Mouse (Mus musculus): Measurements from ENCODE around the gene Myo1c. TPM values are rescaled to one million over a fixed set of nuclear protein-coding genes. Genes with fewer than 3 reads are reported as not detected.

The Myo1c gene
- polyA plus RNA-seq, 1 experiment: 69.2 TPM

DNA sequence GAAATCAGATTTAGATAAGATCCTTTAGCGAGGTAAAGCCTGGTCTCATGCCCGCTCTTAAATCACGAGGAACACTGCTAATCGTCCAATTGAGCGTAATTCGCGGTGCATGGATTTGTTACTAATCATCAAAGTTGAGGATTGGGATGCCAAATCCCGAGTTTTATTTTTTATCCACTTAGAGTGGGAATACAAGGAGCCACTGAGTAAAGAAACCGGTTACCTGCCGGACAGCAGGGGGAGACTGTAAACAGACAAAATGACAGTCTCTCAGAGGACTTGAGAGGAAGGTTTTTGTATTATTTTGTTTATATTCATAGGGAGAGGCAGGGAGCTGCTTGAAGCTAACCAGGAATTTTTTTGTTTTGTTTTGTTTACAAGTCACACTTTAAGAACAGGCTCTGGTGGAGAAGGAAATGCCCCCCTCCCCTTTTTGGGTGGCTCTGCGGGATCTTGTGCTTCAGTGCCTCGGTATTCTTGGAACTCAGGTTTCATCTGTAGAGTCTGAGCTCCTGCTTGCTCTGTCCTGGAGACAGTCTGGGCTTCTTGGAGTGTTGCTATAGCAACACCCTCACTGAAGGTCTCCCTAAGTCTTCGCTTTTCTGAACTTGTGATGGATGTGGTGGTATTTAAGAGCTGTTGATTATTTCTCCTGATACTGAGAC lies 18.6 kb upstream of the Myo1c start:
- H3K4me1 ChIP-seq (ENCODE audit: control insufficient read depth, insufficient read depth, low read length): peaks cover 4% of the 10 kb centered on the region; the same call in 1 of the 2 replicates
- no peak overlapping the region for H3K27ac ChIP-seq (ENCODE audit: control insufficient read depth, insufficient read depth, low read depth, low read length, poor library complexity)
- WGBS: 8% methylated on average over 13 of the region's 13 CpGs

GRCm38 (mm10) chr11:75632921-75633320 lies 17.4 kb upstream of the Myo1c start:
- Histone ChIP-seq H3K4me1 (ENCODE audit: control insufficient read depth, insufficient read depth, low read length) (peaks cover 4% of the 10 kb centered on the region), H3K4me3 (replicated peaks; ENCODE audit: control insufficient read depth, low read depth, low read length) (no peak overlapping the region), H3K27ac (ENCODE audit: control insufficient read depth, insufficient read depth, low read depth, low read length, poor library complexity) (no peak overlapping the region)
- WGBS: 94% methylated on average over 5 of the region's 5 CpGs
- TF ChIP-seq POLR2A (IDR thresholded peaks at IDR 0.05; ENCODE audit: borderline replicate concordance, control insufficient read depth, low read depth, low read length) (no peak), CTCF (IDR thresholded peaks at IDR 0.05; ENCODE audit: control insufficient read depth, insufficient read depth, low read length) (no peak)

More for the DNA sequence above, 18.6 kb upstream of the Myo1c start:
- TF ChIP-seq CTCF (IDR thresholded peaks at IDR 0.05; ENCODE audit: control insufficient read depth, insufficient read depth, low read length) (no peak), POLR2A (IDR thresholded peaks at IDR 0.05; ENCODE audit: borderline replicate concordance, control insufficient read depth, low read depth, low read length) (no peak)
- peak overlapping the region; percentile 89 for H3K4me3 ChIP-seq (replicated peaks; ENCODE audit: control insufficient read depth, low read depth, low read length)

DNA sequence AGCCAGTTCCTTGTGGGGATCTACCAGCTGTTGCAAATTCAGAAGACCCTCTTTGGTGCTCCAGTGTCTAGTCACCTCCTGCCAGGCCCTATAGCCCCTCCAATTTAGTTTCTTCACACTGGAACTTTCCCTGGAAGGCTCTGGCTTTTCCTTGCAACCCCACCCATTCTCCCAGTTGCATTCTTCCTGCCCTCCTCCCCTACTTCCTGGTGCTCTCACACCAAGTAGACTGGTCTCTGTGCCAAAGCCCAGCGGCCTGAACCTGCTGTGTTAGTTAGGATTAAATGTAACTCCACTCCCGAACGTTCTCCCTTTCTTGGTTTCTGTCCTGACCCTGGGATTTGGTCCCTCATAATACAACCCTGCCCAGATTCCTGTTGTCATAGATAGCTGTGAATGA lies 15.5 kb upstream of the Myo1c start:
- Histone ChIP-seq H3K4me3 (replicated peaks; ENCODE audit: control insufficient read depth, low read depth, low read length) (no peak overlapping the region), H3K4me1 (ENCODE audit: control insufficient read depth, insufficient read depth, low read length) (peaks cover 4% of the 10 kb centered on the region), H3K27ac (ENCODE audit: control insufficient read depth, insufficient read depth, low read depth, low read length, poor library complexity) (no peak overlapping the region)
- WGBS: 86% methylated on average over 3 of the region's 3 CpGs
- TF ChIP-seq POLR2A (IDR thresholded peaks at IDR 0.05; ENCODE audit: borderline replicate concordance, control insufficient read depth, low read depth, low read length): no peak
- TF ChIP-seq CTCF (IDR thresholded peaks at IDR 0.05; ENCODE audit: control insufficient read depth, insufficient read depth, low read length): no peak

DNA sequence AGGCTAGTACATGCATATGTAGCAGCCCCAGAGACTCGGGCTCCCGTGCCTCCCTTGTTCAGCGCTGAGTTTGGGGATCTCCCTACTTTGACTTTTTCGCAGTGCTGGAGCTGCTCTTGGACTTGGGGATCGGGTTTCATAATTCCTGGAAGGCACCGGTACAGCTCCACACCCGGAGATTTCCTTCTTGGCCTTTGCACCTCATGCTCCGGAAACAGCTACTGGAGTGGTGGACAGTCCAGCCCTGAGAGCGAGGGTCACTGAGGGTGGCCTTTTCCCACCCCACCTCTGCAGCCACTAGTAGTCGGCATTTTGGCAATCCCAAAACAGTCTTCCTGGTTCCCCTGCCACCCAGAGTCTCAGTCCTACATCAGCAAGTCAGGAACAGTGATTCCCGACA lies 15.0 kb upstream of the Myo1c start:
- no peak for TF ChIP-seq CTCF (IDR thresholded peaks at IDR 0.05; ENCODE audit: control insufficient read depth, insufficient read depth, low read length)
- TF ChIP-seq POLR2A (IDR thresholded peaks at IDR 0.05; ENCODE audit: borderline replicate concordance, control insufficient read depth, low read depth, low read length): no peak
- WGBS: 88% methylated on average over 11 of the region's 11 CpGs
- Histone ChIP-seq H3K4me1 (ENCODE audit: control insufficient read depth, insufficient read depth, low read length) (peaks cover 4% of the 10 kb centered on the region), H3K4me3 (replicated peaks; ENCODE audit: control insufficient read depth, low read depth, low read length) (no peak overlapping the region), H3K27ac (ENCODE audit: control insufficient read depth, insufficient read depth, low read depth, low read length, poor library complexity) (no peak overlapping the region)

DNA sequence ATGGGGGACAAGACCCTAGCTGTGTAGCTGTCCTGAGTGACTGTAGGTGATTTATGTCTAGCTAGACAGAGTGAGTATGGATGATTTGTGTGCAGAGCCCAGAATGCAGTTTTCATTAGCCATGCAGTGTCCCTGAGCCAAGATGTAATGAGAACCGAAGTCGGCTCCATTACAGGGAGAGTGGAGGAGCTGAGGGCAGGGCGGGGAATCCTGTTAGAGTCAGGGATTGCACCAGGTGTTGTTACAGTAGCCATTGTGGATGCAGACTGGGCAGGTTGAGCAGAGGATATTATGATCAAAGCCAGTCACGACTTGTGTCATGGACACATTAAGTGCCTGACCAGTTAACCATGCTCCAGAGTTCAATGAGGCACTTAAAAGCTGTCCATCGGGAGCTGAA lies 7.0 kb upstream of the Myo1c start:
- Histone ChIP-seq H3K4me3 (replicated peaks; ENCODE audit: control insufficient read depth, low read depth, low read length) (no peak overlapping the region), H3K27ac (ENCODE audit: control insufficient read depth, insufficient read depth, low read depth, low read length, poor library complexity) (no peak overlapping the region), H3K4me1 (ENCODE audit: control insufficient read depth, insufficient read depth, low read length) (peaks cover 11% of the 10 kb centered on the region)
- TF ChIP-seq POLR2A (IDR thresholded peaks at IDR 0.05; ENCODE audit: borderline replicate concordance, control insufficient read depth, low read depth, low read length): no peak
- no peak for TF ChIP-seq CTCF (IDR thresholded peaks at IDR 0.05; ENCODE audit: control insufficient read depth, insufficient read depth, low read length)
- 93% methylated on average over 5 of the region's 5 CpGs for WGBS

GRCm38 (mm10) chr11:75644684-75645083 lies 5.6 kb upstream of the Myo1c start:
- H3K27ac ChIP-seq (ENCODE audit: control insufficient read depth, insufficient read depth, low read depth, low read length, poor library complexity): peak overlapping the region; percentile 80
- 7% methylated on average over 9 of the region's 9 CpGs for WGBS
- H3K4me1 ChIP-seq (ENCODE audit: control insufficient read depth, insufficient read depth, low read length): peaks cover 14% of the 10 kb centered on the region
- no peak overlapping the region for H3K4me3 ChIP-seq (replicated peaks; ENCODE audit: control insufficient read depth, low read depth, low read length)
- TF ChIP-seq POLR2A (IDR thresholded peaks at IDR 0.05; ENCODE audit: borderline replicate concordance, control insufficient read depth, low read depth, low read length): no peak
- TF ChIP-seq CTCF (IDR thresholded peaks at IDR 0.05; ENCODE audit: control insufficient read depth, insufficient read depth, low read length): no peak

DNA sequence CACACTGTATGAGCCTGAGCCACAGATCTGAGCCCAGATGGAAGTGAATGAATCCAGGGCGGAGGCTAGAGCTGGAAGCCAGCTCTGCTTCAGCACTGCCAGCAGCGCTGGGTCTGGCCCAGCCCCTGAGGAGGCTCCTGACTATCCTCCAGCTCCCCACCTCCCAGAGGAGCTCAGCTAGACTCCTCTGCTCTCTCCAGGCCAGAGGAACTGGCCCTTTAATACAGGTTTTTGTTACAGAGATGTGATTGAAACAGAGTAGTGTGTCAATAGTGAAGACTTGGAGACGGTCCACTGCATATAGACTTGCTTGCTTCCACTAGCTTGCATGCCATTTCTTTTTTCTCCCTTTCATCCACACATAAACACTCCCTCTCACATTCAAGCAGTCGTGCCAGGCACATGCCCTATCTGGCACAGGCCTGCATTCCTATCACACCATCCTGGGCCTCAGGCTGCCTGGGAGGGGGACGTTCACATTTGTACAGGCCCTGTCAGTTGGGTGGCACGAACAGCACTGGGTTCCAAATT lies 2.6 kb upstream of the Myo1c start:
- Histone ChIP-seq H3K4me1 (ENCODE audit: control insufficient read depth, insufficient read depth, low read length) (peaks cover 20% of the 10 kb centered on the region), H3K4me3 (replicated peaks; ENCODE audit: control insufficient read depth, low read depth, low read length) (no peak overlapping the region), H3K27ac (ENCODE audit: control insufficient read depth, insufficient read depth, low read depth, low read length, poor library complexity) (no peak overlapping the region)
- TF ChIP-seq POLR2A (IDR thresholded peaks at IDR 0.05; ENCODE audit: borderline replicate concordance, control insufficient read depth, low read depth, low read length) (no peak), CTCF (IDR thresholded peaks at IDR 0.05; ENCODE audit: control insufficient read depth, insufficient read depth, low read length) (no peak)
- 77% methylated on average over 6 of the region's 6 CpGs for WGBS

GRCm38 (mm10) chr11:75649155-75649561 lies 1.1 kb upstream of the Myo1c start:
- H3K4me3 ChIP-seq (replicated peaks; ENCODE audit: control insufficient read depth, low read depth, low read length): no peak overlapping the region
- TF ChIP-seq POLR2A (IDR thresholded peaks at IDR 0.05; ENCODE audit: borderline replicate concordance, control insufficient read depth, low read depth, low read length) (no peak), CTCF (IDR thresholded peaks at IDR 0.05; ENCODE audit: control insufficient read depth, insufficient read depth, low read length) (no peak)
- 23% methylated on average over 4 of the region's 4 CpGs for WGBS
- H3K27ac ChIP-seq (ENCODE audit: control insufficient read depth, insufficient read depth, low read depth, low read length, poor library complexity): peak overlapping the region; percentile 2; the same call in 1 of the 2 replicates
- H3K4me1 ChIP-seq (ENCODE audit: control insufficient read depth, insufficient read depth, low read length): peaks cover 17% of the 10 kb centered on the region

Measured in bone marrow, adult 2 months (tissue).